Mouse (Mus musculus) retina, postnatal 7 days (tissue): ENCODE results near the gene Zfp780b.
A peak's percentile ranks its signal among the peaks of the same experiment; 100 is the strongest.
"Not testable (repeated sequence)": the region's sequence is repeated elsewhere in the genome, so short reads cannot be mapped to it uniquely, and the experiment has no call there.

ENCODE experiments used
- DNase-seq: peaks from one replicate; pipeline ENCODE4 v3.0.0-alpha.2; 2012; ENCODE audit warnings: low read depth, low spot score

Zfp780b gene

DNA sequence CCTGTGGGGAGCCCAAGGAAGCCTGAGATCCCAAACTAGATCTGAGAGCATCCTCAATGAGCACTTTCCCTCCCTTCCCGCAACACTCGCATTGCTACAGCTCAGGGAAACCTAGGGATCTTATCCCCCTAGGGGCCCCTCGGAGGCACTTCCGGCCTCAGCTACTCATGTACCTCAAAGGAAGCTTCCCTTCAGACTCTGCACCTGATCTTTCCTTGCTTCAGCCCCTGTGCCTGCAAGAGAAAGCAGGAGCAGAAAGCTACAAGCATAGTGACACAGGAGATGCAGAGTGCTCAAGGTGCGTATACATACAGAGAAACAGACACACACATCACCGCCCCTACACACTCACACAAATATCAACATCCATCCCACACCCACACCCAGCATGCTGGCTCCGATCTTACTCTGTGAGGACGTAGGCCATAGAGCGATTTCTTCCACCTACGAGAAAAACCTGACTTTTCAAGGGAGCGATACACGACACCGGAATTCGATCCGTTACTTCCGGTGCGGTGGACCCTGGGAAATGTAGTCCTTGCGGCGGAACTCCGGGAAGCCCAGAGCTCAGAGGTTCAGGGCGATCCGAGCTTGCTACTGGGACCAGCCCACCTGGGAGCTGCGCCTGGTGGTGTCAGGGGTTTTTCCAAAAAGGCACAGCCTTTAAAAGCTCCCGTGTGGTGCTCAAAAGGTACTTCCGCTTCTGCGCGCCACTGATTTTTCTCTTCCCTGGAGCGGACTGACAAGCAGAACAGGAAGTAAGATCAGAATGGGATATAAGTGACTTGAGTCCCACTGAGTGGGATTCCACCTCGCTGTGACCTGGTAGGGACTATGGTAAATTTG lies at the start of gene Zfp780b:
TSS of gene Zfp780b (minus strand) at position 489 of the 846 bp plus-strand sequence.
- peak; percentile 66 for DNase-seq

DNA sequence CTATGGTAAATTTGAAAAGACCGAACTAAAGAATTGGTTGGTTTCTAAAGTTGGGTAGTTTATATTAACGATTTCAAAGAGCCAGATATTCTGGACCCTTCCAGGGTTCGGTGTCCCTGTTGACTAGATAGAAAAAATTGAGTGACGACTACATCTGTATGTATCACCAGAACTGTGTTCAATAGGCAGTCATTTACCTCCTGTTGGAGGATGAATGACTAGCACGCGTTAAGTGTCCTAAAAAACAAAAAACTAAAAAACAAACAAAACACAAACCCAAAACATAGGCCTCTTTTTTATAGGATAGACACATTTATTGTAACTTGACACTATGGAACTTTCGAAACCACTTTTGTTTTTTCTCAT lies 35.5 kb upstream of the Zfp780b start:
- DNase-seq, result no peak

DNA sequence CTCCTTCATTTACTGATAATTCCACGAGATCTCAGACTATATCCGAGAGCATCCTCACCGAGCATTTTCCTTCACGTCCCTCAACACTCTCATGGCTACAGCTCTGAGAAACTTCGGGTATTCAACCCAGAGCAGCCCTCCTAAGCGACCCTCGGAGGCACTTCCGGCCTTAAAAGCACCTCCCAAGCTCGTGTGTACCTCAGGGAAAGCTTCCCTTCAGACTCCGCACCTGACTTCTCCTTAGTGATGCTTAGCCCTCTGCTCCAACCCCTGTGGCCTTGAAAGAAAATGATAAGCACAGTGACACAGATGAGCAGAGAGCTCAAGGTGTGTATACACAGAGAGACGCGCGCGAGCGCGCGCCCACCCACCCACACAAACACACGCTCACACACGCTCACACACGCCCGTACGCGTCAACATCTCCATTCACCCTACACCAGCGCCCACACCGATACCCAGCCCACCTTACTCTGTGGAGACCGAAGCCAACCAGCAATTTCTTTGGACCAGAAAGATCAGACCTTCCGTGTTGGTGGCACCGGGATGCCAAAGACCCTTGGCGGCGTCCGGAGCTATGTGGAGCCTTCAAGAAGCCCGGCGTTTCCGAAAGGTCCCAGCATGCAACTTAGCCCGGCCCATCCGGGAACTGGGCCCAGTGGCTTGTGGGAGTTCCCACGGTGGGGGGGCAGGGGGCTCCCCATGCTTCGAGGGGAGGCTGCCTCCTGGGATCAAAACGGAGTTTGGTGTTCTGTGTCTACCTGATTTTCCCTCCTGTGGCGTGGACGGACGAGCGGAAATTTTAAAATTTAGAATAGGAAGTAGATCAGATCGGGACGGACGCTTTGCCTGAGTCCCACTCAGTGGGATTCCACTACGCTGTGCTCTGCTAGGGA lies 34.8 kb upstream of the Zfp780b start, which contains the start of gene Zfp850:
TSS of gene Zfp850 (minus strand) at position 567 of the 896 bp plus-strand sequence.
- DNase-seq, result peak; percentile 64

DNA sequence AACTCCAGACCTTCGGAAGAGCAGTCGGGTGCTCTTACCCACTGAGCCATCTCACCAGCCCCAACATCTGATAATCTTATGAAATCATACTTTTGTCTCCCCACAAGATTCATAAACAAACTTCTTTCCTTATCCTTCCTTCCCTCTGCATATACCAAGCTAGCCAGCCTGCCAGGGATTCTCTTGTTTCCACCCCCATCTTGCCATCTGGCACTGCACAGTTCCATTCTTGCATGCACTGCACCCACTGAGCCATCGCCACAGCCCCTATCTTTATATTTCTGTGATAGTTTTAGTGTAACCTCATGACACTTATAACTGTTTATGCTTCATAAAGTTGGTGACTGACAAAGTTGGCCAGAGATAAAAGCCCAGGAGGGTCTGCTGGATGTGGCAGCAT lies 31.3 kb upstream of the Zfp780b start:
- no peak for DNase-seq

DNA sequence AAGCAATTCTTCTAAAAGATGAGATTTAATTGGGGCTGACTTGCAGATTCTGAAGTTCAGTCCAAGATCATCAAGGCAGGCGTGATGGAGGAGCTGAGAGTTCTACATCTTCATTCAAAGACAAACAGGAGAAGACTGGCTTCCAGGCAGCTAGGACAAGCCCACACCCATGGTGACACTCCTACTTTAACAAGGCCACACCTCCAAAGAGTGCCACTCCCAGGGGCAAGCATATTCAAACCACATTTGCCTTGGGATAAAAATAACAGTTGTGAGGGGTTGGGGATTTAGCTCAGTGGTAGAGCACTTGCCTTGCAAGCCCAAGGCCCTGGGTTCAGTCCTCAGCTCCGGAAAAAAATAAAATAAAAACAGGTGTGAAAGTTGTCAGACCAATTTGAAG lies 3.2 kb upstream of the Zfp780b start:
- no peak for DNase-seq

DNA sequence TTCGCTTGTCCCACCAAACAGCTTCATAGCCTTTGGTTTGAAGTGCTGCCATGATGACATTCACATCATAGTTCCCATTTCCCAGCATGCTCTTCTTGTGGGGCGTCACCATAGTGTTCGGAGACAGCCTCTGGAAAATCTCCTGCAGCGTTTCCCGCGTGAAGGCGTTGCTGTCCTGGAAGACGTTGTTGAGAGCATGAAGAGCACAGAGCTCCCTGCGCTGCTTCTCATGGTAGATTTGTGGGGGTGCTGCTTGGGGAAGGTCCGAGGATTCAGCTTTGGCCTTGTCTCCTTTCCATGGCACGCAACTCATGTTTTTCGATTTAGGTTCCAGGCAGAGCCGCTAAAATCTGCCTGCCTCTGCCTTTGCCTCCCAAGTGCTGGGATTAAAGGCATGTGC lies 29.5 kb downstream of the Zfp780b start:
- not testable (repeated sequence) for DNase-seq

DNA sequence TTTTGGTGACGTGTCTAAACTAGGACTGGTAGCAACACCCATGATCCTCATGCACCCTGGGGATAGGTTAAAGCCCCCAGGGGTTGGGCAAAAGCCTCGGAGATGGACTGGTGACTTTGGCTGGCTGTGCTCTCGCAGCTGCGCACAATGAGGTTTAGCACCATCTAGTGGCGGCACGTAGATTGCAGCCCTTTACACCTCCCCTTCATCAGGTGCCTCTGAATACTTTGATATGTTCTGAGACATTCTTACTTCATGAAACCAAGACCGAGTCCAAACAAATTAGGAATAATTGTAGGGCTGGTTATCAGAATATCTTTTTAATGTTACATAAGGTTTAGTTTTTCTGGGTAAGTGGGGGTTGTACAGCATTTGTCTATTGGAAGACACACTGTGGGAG lies 37.1 kb downstream of the Zfp780b start:
- DNase-seq, result not testable (repeated sequence)

DNA sequence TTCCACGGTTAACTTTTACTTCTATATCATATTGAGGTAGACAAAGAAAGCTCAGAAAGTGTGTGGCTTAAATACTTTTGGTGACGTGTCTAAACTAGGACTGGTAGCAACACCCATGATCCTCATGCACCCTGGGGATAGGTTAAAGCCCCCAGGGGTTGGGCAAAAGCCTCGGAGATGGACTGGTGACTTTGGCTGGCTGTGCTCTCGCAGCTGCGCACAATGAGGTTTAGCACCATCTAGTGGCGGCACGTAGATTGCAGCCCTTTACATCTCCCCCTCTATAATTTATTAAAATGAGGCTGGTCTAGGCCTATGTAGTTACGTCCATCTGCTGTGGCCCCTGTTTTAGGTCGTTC lies 45.2 kb downstream of the Zfp780b start:
- not testable (repeated sequence) for DNase-seq

DNA sequence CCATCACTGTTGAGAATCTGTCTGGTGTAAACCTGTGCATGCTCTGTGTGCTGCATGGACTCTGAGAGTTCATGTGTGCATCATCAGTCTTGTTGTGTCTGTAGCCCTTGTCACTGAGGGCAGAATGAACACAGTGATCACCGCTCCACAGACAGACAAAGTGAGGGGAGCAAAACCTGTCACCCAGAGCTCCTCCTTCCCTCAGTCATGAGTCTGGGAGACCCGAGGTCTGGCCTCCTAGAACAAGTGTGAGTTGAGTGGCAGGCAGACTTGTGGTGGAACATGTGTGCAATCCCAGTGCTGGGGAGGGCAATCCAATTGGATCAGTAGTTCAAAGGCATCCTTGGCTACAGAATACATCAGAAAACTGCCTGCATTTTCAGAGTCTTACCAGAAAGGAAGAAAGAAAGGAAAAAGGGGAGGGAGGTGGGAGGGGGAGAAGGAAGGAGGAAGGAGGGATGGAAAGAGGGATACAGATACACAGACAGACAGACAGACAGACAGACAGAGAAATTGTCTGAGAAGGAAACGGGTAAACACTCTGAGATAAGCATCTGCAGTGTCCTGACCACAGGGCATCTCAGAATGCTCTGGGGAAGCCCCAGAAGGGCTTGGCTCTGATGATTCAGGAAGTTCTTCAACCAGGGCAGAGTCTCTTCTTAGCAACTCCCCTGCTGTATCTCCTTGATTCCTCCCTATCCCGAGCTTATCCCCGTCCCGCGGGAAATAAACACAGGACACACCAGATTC lies 45.7 kb downstream of the Zfp780b start:
- DNase-seq, result no peak

DNA sequence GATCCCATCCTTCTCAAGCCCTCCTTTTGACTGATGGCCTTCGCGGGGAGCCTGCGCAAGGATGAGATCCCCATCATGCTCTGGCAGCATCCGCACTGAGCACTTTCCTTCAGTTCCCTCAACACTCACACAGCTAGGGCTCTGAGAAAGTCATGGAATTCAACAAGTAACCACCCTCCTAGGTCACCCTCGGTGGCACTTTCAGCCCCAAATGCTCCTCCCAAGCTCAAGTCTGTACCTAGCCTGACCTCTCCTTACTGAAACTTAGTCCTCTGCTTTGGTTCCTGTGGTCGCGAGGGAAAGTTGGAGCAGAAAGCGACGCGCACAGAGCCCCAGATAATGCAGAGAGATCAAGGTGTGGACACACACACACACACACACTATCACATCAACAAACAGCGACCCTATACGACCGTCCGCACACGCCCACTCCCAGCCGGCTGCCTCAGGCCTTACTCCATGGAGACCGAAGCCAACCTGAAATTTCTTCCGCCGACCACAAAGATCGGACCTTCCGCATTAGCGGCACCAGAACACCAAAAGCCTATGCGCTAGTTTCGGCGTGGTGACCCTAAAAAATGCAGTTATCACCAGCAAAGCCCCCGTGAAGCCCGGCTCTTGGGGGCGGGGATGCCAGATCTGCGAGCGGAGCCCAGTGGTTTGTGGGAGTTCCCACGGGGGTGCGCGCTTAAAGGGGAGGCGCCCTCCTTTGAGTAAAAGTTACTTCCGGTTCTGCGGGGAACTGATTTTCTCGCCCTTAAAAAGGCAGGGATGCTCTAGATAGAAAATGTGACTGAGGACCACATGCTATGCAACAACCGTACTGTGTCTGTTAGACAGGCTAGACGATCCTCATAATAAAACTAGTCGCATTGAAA lies 49.9 kb downstream of the Zfp780b start, which contains the start of gene Zfp974:
TSS of gene Zfp974 (minus strand) at position 643 of the 878 bp plus-strand sequence.
- DNase-seq, result peak; percentile 65

DNA sequence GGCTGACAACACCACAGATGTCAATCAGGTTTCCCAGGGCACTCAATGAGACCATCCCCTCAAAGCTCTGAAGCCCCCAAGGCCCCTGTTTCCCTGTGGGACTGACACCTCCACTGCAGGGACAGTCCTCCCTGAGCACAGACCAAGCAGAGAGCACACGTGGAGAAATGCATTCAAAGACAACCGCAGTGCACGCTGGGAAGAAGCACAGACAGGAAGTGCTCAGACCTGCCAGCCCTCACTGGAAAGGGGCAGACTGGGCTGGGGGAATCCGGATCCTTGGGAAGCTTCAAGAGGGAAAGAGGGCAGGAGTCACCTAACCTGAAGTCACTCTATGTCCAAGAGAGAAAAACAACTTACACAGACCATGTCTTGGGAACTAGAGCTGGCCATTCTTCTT lies 51.9 kb downstream of the Zfp780b start:
- not testable (repeated sequence) for DNase-seq

DNA sequence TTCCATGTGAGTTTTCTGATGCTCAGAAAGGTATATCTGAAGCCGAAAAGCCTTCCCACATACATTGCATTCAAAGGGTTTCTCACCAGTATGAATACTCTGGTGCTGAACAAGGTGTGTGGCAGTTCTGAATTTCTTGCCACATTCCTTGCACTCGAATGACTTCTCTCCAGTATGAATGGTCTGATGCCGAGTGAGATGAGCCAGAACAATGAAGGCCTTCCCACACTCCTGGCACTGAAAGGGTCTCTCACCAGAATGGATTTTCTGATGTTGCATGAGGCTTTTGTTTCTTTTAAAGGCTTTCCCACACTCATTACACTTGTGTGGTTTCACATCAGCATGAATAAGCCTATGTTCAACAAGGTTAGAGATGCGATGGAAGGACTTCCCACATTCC lies 68.0 kb downstream of the Zfp780b start:
- DNase-seq, result not testable (repeated sequence)
